ENCODE assay signal across 25 mouse cellular contexts in genomic region chr7:130230034-130230433, GRCm38 (mm10).
DNase-seq lines count a peak whose midpoint lies in the region; ATAC-seq and TF ChIP-seq lines count a peak whose summit lies in the region.
"Had no signal": no experiment of that assay in that cellular context is flagged by ENCODE, and none has a peak within 500 bp of the region (broad histone marks: within the 10 kb centered on the region; RNA-seq: fewer than 3 reads in every experiment).

No protein-coding gene starts in this region.

- H3K27me3 ChIP-seq in kidney, adult 2 months (replicated peaks; ENCODE audit: control insufficient read depth, insufficient read depth, low read length), result no peaks in the 10 kb centered on the region
- no peaks in the 10 kb centered on the region for H3K27me3 ChIP-seq in kidney, embryonic 14.5 days (ENCODE audit: control insufficient read depth, insufficient read depth, low read length)
- H3K27me3 ChIP-seq in forebrain, embryonic 10.5 days (ENCODE audit: poor library complexity, severe bottlenecking), result peaks cover 71% of the 10 kb centered on the region
- H3K27me3 ChIP-seq: embryonic facial prominence, embryonic 13.5 days; forebrain, embryonic 13.5 days; hindbrain, embryonic 12.5 days; hindbrain, embryonic 15.5 days had no signal

- 66% methylated on average over 4 of the region's 4 CpGs for WGBS in kidney, adult 2 months
- WGBS in kidney, embryonic 14.5 days, result 78% methylated on average over 4 of the region's 4 CpGs
- WGBS in forebrain, embryonic 10.5 days, result 92% methylated on average over 4 of the region's 4 CpGs

- no peak for TF ChIP-seq POLR2A in kidney, adult 2 months (IDR thresholded peaks at IDR 0.05; ENCODE audit: low read depth, low read length)

- no peak overlapping the region for H3K4me2 ChIP-seq in kidney, embryonic 14.5 days (replicated peaks; ENCODE audit: low read depth, low read length)
- H3K4me2 ChIP-seq: embryonic facial prominence, embryonic 13.5 days; forebrain, embryonic 13.5 days; heart, embryonic 11.5 days; hindbrain, embryonic 12.5 days; hindbrain, embryonic 15.5 days had no signal

- no peak overlapping the region for H3K9ac ChIP-seq in kidney, embryonic 14.5 days (ENCODE audit: low read depth, low read length)
- H3K9ac ChIP-seq: embryonic facial prominence, embryonic 13.5 days; forebrain, embryonic 13.5 days; forebrain, postnatal 0 days; hindbrain, embryonic 12.5 days; hindbrain, embryonic 15.5 days had no signal

- no peak for TF ChIP-seq CTCF in kidney, adult 2 months (conservative IDR thresholded peaks at IDR 0.05; ENCODE audit: insufficient read depth, insufficient read length, low read depth, low read length)
- no peak for TF ChIP-seq CTCF in layer of hippocampus, adult 2 months (conservative IDR thresholded peaks at IDR 0.05)

- H3K9me3 ChIP-seq in kidney, embryonic 14.5 days (ENCODE audit: control insufficient read depth, low read length), result no peaks in the 10 kb centered on the region
- peaks cover 5% of the 10 kb centered on the region; the same call in 1 of the 2 replicates for H3K9me3 ChIP-seq in forebrain, embryonic 10.5 days
- H3K9me3 ChIP-seq: embryonic facial prominence, embryonic 10.5 days; embryonic facial prominence, embryonic 13.5 days; hindbrain, embryonic 12.5 days; hindbrain, embryonic 15.5 days had no signal

- no peaks in the 10 kb centered on the region for H3K4me1 ChIP-seq in kidney, adult 2 months (ENCODE audit: control insufficient read depth, insufficient read depth, low read length)
- peaks cover 15% of the 10 kb centered on the region for H3K4me1 ChIP-seq in kidney, embryonic 14.5 days (ENCODE audit: control insufficient read depth, insufficient read depth, low read length)
- H3K4me1 ChIP-seq in forebrain, embryonic 10.5 days, result peaks cover 57% of the 10 kb centered on the region

- no peak overlapping the region for H3K4me3 ChIP-seq in kidney, adult 2 months (ENCODE audit: insufficient read depth, low read depth, low read length)
- H3K4me3 ChIP-seq in kidney, embryonic 14.5 days (ENCODE audit: low read length), result no peak overlapping the region
- no peak overlapping the region for H3K4me3 ChIP-seq in layer of hippocampus, adult 2 months
- H3K4me3 ChIP-seq in forebrain, embryonic 10.5 days, result no peak overlapping the region
- H3K4me3 ChIP-seq: embryonic facial prominence, embryonic 10.5 days; embryonic facial prominence, embryonic 13.5 days; erythroblast, embryonic 14.5 days; forebrain, embryonic 13.5 days; gastrocnemius, adult 2 months; hindbrain, embryonic 12.5 days; hindbrain, embryonic 15.5 days had no signal

- no peak overlapping the region for H3K27ac ChIP-seq in kidney, adult 2 months (ENCODE audit: insufficient read depth, low read depth, low read length)
- no peak overlapping the region for H3K27ac ChIP-seq in kidney, embryonic 14.5 days (ENCODE audit: low read depth, low read length)
- H3K27ac ChIP-seq in layer of hippocampus, adult 2 months, result peak overlapping the region; percentile 62
- H3K27ac ChIP-seq in forebrain, embryonic 10.5 days, result no peak overlapping the region
- H3K27ac ChIP-seq: embryonic facial prominence, embryonic 10.5 days; embryonic facial prominence, embryonic 13.5 days; forebrain, embryonic 13.5 days; gastrocnemius, adult 2 months; hindbrain, embryonic 12.5 days; hindbrain, embryonic 15.5 days had no signal

- DNase-seq in kidney, adult 2 months, result peak; percentile 64
- DNase-seq in layer of hippocampus, adult 2 months (ENCODE audit: low spot score in 2 of 2), result no peak
- DNase-seq in layer of hippocampus, adult 11-12 months (ENCODE audit: low spot score), result no peak
- peak; percentile 20 to 48 for DNase-seq in kidney, postnatal 36 days
- DNase-seq in forebrain, embryonic 10.5 days (ENCODE audit: extremely low spot score, low spot score), result no peak
- DNase-seq: adrenal gland, adult 2 months; adrenal gland, postnatal 14 days; cerebellum, adult 11-12 months; cerebellum, adult 8-10 months; cerebellum, postnatal 10 days; cerebellum, postnatal 36 days; embryo, embryonic 11 days; forebrain, postnatal 0 days; gastrocnemius, adult 2 months; gastrocnemius, postnatal 14 days; heart, adult 11 months had no signal

- H3K36me3 ChIP-seq in kidney, adult 2 months (ENCODE audit: control insufficient read depth, insufficient read depth, low read length), result no peaks in the 10 kb centered on the region
- H3K36me3 ChIP-seq in kidney, embryonic 14.5 days (ENCODE audit: control insufficient read depth, insufficient read depth, low read length), result peaks cover 23% of the 10 kb centered on the region
- peaks cover 48% of the 10 kb centered on the region for H3K36me3 ChIP-seq in forebrain, embryonic 10.5 days (replicated peaks)
- H3K36me3 ChIP-seq: hindbrain, embryonic 15.5 days had no signal

- no peak for ATAC-seq in kidney, embryonic 14.5 days (ENCODE audit: low FRiP score, low TSS enrichment)
- ATAC-seq: CD4-positive, CD25-positive, alpha-beta regulatory T cell, adult 4 months; forebrain, embryonic 13.5 days; forebrain, postnatal 0 days had no signal

Comparison
In these comparisons a context has a peak if more than half of its experiments do, and no peak if none do; other contexts are left out.
1. DNase-seq: peak in kidney, adult 2 months (single experiment) and kidney, postnatal 36 days (2 of 2); none in layer of hippocampus, adult 2 months (0 of 2), layer of hippocampus, adult 11-12 months (single experiment) and forebrain, embryonic 10.5 days (single experiment).